Comparison of ENCODE assay signal across 8 mouse cellular contexts in genomic region chr19:6047154-6047898, GRCm38 (mm10). TPM values are rescaled to one million over a fixed set of nuclear protein-coding genes. Genes with fewer than 3 reads are reported as not detected.
DNase-seq lines count a peak whose midpoint lies in the region; ATAC-seq and TF ChIP-seq lines count a peak whose summit lies in the region.

No protein-coding gene starts in this region.

- 2% methylated on average over 43 of the region's 44 CpGs for WGBS in heart, embryonic 10.5 days
- WGBS in limb, embryonic 11.5 days, result 2% methylated on average over 44 of the region's 44 CpGs
- under 1% methylated on average over 44 of the region's 44 CpGs for WGBS in small intestine, adult 2 months

- no peak for TF ChIP-seq EP300 in ES-Bruce4 (IDR thresholded peaks at IDR 0.05; ENCODE audit: insufficient read depth, low read depth, low read length)

- ATAC-seq in limb, embryonic 11.5 days (ENCODE audit: insufficient number of reproducible peaks, low FRiP score, low TSS enrichment, low read depth), result peak; percentile 13; the same call in 1 of the 2 replicates

- no peak for TF ChIP-seq POLR2A in ES-Bruce4 (IDR thresholded peaks at IDR 0.05; ENCODE audit: insufficient read depth, low read length)
- TF ChIP-seq POLR2A in embryonic fibroblast, embryonic 13.5 days (IDR thresholded peaks at IDR 0.05; ENCODE audit: low read depth, low read length), result no peak
- TF ChIP-seq POLR2A in small intestine, adult 2 months (IDR thresholded peaks at IDR 0.05; ENCODE audit: low read depth, low read length), result no peak

- no peak for DNase-seq in heart, embryonic 10.5 days (ENCODE audit: low spot score)
- DNase-seq in heart, adult 8-10 months (ENCODE audit: low spot score), result no peak
- no peak for DNase-seq in limb, embryonic 11.5 days (ENCODE audit: low spot score)
- DNase-seq in urinary bladder, adult 2 months (ENCODE audit: low spot score), result no peak
- DNase-seq in gastrocnemius, postnatal 10 days, result no peak

- TF ChIP-seq CTCF in ES-Bruce4 (IDR thresholded peaks at IDR 0.05; ENCODE audit: low read depth, low read length), result no peak
- no peak for TF ChIP-seq CTCF in embryonic fibroblast, embryonic 13.5 days (IDR thresholded peaks at IDR 0.05; ENCODE audit: borderline replicate concordance, insufficient read depth, low read length)
- TF ChIP-seq CTCF in small intestine, adult 2 months (IDR thresholded peaks at IDR 0.05; ENCODE audit: extremely low read depth, insufficient read length, insufficient replicate concordance, low read depth, low read length), result no peak

- H3K4me2 ChIP-seq in limb, embryonic 11.5 days (ENCODE audit: low read depth, severe bottlenecking), result peak overlapping the region; percentile 96

- peak overlapping the region; percentile 86 for H3K4me3 ChIP-seq in heart, embryonic 10.5 days
- peak overlapping the region; percentile 95 for H3K4me3 ChIP-seq in ES-Bruce4 (ENCODE audit: low read depth, low read length)
- peak overlapping the region; percentile 63 for H3K4me3 ChIP-seq in embryonic fibroblast, embryonic 13.5 days (ENCODE audit: insufficient read depth, low read length)
- peak overlapping the region; percentile 93 for H3K4me3 ChIP-seq in limb, embryonic 11.5 days (ENCODE audit: low read depth, low read length)
- peak overlapping the region; percentile 73 for H3K4me3 ChIP-seq in small intestine, adult 2 months (ENCODE audit: low read depth, low read length)

- no peaks in the 10 kb centered on the region for H3K9me3 ChIP-seq in heart, embryonic 10.5 days
- H3K9me3 ChIP-seq in ES-Bruce4 (replicated peaks; ENCODE audit: control insufficient read depth, insufficient read depth, low read length, poor library complexity, severe bottlenecking), result no peaks in the 10 kb centered on the region
- H3K9me3 ChIP-seq in limb, embryonic 11.5 days (ENCODE audit: control insufficient read depth, low read length), result no peaks in the 10 kb centered on the region

- peak overlapping the region; percentile 94 for H3K27ac ChIP-seq in heart, embryonic 10.5 days
- no peak overlapping the region for H3K27ac ChIP-seq in ES-Bruce4 (ENCODE audit: insufficient read depth, low read length)
- H3K27ac ChIP-seq in embryonic fibroblast, embryonic 13.5 days (ENCODE audit: insufficient read depth, low read length), result peak overlapping the region; percentile 96
- peak overlapping the region; percentile 97 for H3K27ac ChIP-seq in limb, embryonic 11.5 days (replicated peaks; ENCODE audit: low read depth, low read length)
- H3K27ac ChIP-seq in small intestine, adult 2 months (ENCODE audit: insufficient read depth, low read depth, low read length), result peak overlapping the region; percentile 98

- H3K36me3 ChIP-seq in heart, embryonic 10.5 days, result peaks cover 43% of the 10 kb centered on the region
- peaks cover 32% of the 10 kb centered on the region for H3K36me3 ChIP-seq in ES-Bruce4 (ENCODE audit: control insufficient read depth, insufficient read depth, low read length, poor library complexity, severe bottlenecking)
- H3K36me3 ChIP-seq in limb, embryonic 11.5 days (ENCODE audit: control insufficient read depth, insufficient read depth, low read length), result peaks cover 24% of the 10 kb centered on the region
- peaks cover 42% of the 10 kb centered on the region for H3K36me3 ChIP-seq in small intestine, adult 2 months (ENCODE audit: control insufficient read depth, insufficient read depth, low read length)

- peaks cover 22% of the 10 kb centered on the region for H3K4me1 ChIP-seq in heart, embryonic 10.5 days
- H3K4me1 ChIP-seq in ES-Bruce4 (ENCODE audit: control insufficient read depth, insufficient read depth, low read length), result no peaks in the 10 kb centered on the region
- H3K4me1 ChIP-seq in embryonic fibroblast, embryonic 13.5 days (ENCODE audit: control insufficient read depth, insufficient read depth, low read length), result no peaks in the 10 kb centered on the region
- peaks cover 8% of the 10 kb centered on the region for H3K4me1 ChIP-seq in limb, embryonic 11.5 days (ENCODE audit: control insufficient read depth, insufficient read depth, low read length)
- peaks cover 7% of the 10 kb centered on the region for H3K4me1 ChIP-seq in small intestine, adult 2 months (ENCODE audit: control insufficient read depth, insufficient read depth, insufficient read length, low read length)

- no peaks in the 10 kb centered on the region for H3K27me3 ChIP-seq in heart, embryonic 10.5 days (ENCODE audit: insufficient read depth, poor library complexity, severe bottlenecking)
- no peaks in the 10 kb centered on the region for H3K27me3 ChIP-seq in ES-Bruce4 (ENCODE audit: control insufficient read depth, insufficient read depth, low read length, poor library complexity, severe bottlenecking)
- no peaks in the 10 kb centered on the region for H3K27me3 ChIP-seq in limb, embryonic 11.5 days (ENCODE audit: control insufficient read depth, insufficient read depth, low read length)
- H3K27me3 ChIP-seq in small intestine, adult 2 months (ENCODE audit: control insufficient read depth, insufficient read depth, low read length), result no peaks in the 10 kb centered on the region

- H3K9ac ChIP-seq in ES-Bruce4 (ENCODE audit: low read depth, poor library complexity, severe bottlenecking), result peak overlapping the region; percentile 92
- peak overlapping the region; percentile 92 for H3K9ac ChIP-seq in limb, embryonic 11.5 days (ENCODE audit: low read length)

RNA-seq across cellular contexts. Expression of gene Syvn1, which starts 0.9 kb away (rescaled TPM):
- 25.4 and 31.0 TPM in 2 replicates for polyA plus RNA-seq in heart, embryonic 10.5 days (2016; fragmentation: Nextera tagmentation; extraction: Ambion mirVana)
- 10 to 100 TPM; 18.9 to 21.7 (median 21.4) TPM for total RNA-seq in heart, adult 8-10 months (2022)
- polyA plus RNA-seq in ES-Bruce4 (2011; ENCODE audit: insufficient read depth, insufficient read length, low read depth, missing spikeins), result 16.4 and 18.6 TPM in 2 replicates
- polyA plus RNA-seq in embryonic fibroblast, embryonic 13.5 days (2011; ENCODE audit: insufficient read length, low read depth, missing spikeins), result 36.8 and 40.3 TPM in 2 replicates
- 30.3 and 32.2 TPM in 2 replicates for polyA plus RNA-seq in limb, embryonic 11.5 days (2014; fragmentation: Nextera tagmentation; extraction: Ambion mirVana)
- polyA plus RNA-seq in small intestine, adult 2 months (2012; rRNA removed), result 70.9 and 103 TPM in 2 replicates
- 15.5 and 24.1 TPM in 2 replicates for polyA plus RNA-seq in urinary bladder, adult 2 months (2012; rRNA removed)
- 10 to 100 TPM; 18.4 to 22.1 TPM for total RNA-seq in gastrocnemius, postnatal 10 days (2021)

RNA-seq across cellular contexts. Expression of gene Mrpl49, which starts 10.3 kb away (rescaled TPM):
- 71.4 and 85.0 TPM in 2 replicates for polyA plus RNA-seq in heart, embryonic 10.5 days (2016; fragmentation: Nextera tagmentation; extraction: Ambion mirVana)
- total RNA-seq in heart, adult 8-10 months (2022), result 10 to 100 TPM; 33.7 to 44.8 (median 40.9) TPM
- 44.9 and 65.1 TPM in 2 replicates for polyA plus RNA-seq in ES-Bruce4 (2011; ENCODE audit: insufficient read depth, insufficient read length, low read depth, missing spikeins)
- polyA plus RNA-seq in embryonic fibroblast, embryonic 13.5 days (2011; ENCODE audit: insufficient read length, low read depth, missing spikeins), result 24.0 and 25.7 TPM in 2 replicates
- polyA plus RNA-seq in limb, embryonic 11.5 days (2014; fragmentation: Nextera tagmentation; extraction: Ambion mirVana), result 95.3 and 98.6 TPM in 2 replicates
- 7.6 and 14.8 TPM in 2 replicates for polyA plus RNA-seq in small intestine, adult 2 months (2012; rRNA removed)
- 32.4 and 33.5 TPM in 2 replicates for polyA plus RNA-seq in urinary bladder, adult 2 months (2012; rRNA removed)
- 10 to 100 TPM; 34.1 to 36.3 TPM for total RNA-seq in gastrocnemius, postnatal 10 days (2021)

RNA-seq across cellular contexts. Expression of gene Fau, which starts 10.3 kb away (rescaled TPM):
- polyA plus RNA-seq in heart, embryonic 10.5 days (2016; fragmentation: Nextera tagmentation; extraction: Ambion mirVana), result 570 and 662 TPM in 2 replicates
- 100 to 1,000 TPM; 526 to 624 (median 583) TPM for total RNA-seq in heart, adult 8-10 months (2022)
- 1,239 and 1,271 TPM in 2 replicates for polyA plus RNA-seq in ES-Bruce4 (2011; ENCODE audit: insufficient read depth, insufficient read length, low read depth, missing spikeins)
- 1,065 and 1,194 TPM in 2 replicates for polyA plus RNA-seq in embryonic fibroblast, embryonic 13.5 days (2011; ENCODE audit: insufficient read length, low read depth, missing spikeins)
- polyA plus RNA-seq in limb, embryonic 11.5 days (2014; fragmentation: Nextera tagmentation; extraction: Ambion mirVana), result 894 and 914 TPM in 2 replicates
- 1,660 and 2,469 TPM in 2 replicates for polyA plus RNA-seq in small intestine, adult 2 months (2012; rRNA removed)
- 1,752 and 1,769 TPM in 2 replicates for polyA plus RNA-seq in urinary bladder, adult 2 months (2012; rRNA removed)
- 100 to 1,000 TPM; 669 to 708 TPM for total RNA-seq in gastrocnemius, postnatal 10 days (2021)

RNA-seq across cellular contexts. Expression of gene Znhit2, which starts 13.7 kb away (rescaled TPM):
- polyA plus RNA-seq in heart, embryonic 10.5 days (2016; fragmentation: Nextera tagmentation; extraction: Ambion mirVana), result 26.9 and 33.4 TPM in 2 replicates
- total RNA-seq in heart, adult 8-10 months (2022), result 10 to 100 TPM; 11.8 to 14.1 (median 13.0) TPM
- 6.5 and 8.9 TPM in 2 replicates for polyA plus RNA-seq in ES-Bruce4 (2011; ENCODE audit: insufficient read depth, insufficient read length, low read depth, missing spikeins)
- polyA plus RNA-seq in embryonic fibroblast, embryonic 13.5 days (2011; ENCODE audit: insufficient read length, low read depth, missing spikeins), result 8.9 and 9.9 TPM in 2 replicates
- polyA plus RNA-seq in limb, embryonic 11.5 days (2014; fragmentation: Nextera tagmentation; extraction: Ambion mirVana), result 37.8 and 40.3 TPM in 2 replicates
- 56.8 and 78.1 TPM in 2 replicates for polyA plus RNA-seq in small intestine, adult 2 months (2012; rRNA removed)
- 25.8 and 26.8 TPM in 2 replicates for polyA plus RNA-seq in urinary bladder, adult 2 months (2012; rRNA removed)
- total RNA-seq in gastrocnemius, postnatal 10 days (2021), result 10 to 100 TPM; 10.6 to 11.0 TPM

RNA-seq across cellular contexts. Expression of gene Tm7sf2, which starts 20.8 kb away (rescaled TPM):
- polyA plus RNA-seq in heart, embryonic 10.5 days (2016; fragmentation: Nextera tagmentation; extraction: Ambion mirVana), result 13.7 and 18.8 TPM in 2 replicates
- total RNA-seq in heart, adult 8-10 months (2022), result 1 to 10 TPM; 3.1 to 3.9 (median 3.2) TPM
- polyA plus RNA-seq in ES-Bruce4 (2011; ENCODE audit: insufficient read depth, insufficient read length, low read depth, missing spikeins), result 19.1 and 25.8 TPM in 2 replicates
- 18.5 and 20.7 TPM in 2 replicates for polyA plus RNA-seq in embryonic fibroblast, embryonic 13.5 days (2011; ENCODE audit: insufficient read length, low read depth, missing spikeins)
- polyA plus RNA-seq in limb, embryonic 11.5 days (2014; fragmentation: Nextera tagmentation; extraction: Ambion mirVana), result 21.6 and 25.2 TPM in 2 replicates
- 30.6 and 49.4 TPM in 2 replicates for polyA plus RNA-seq in small intestine, adult 2 months (2012; rRNA removed)
- 24.1 and 33.2 TPM in 2 replicates for polyA plus RNA-seq in urinary bladder, adult 2 months (2012; rRNA removed)
- total RNA-seq in gastrocnemius, postnatal 10 days (2021), result 1 to 10 TPM; 4.7 to 5.8 TPM
